Mouse (Mus musculus): Measurements from ENCODE around the gene Ubap1l. TPM values are rescaled to one million over a fixed set of nuclear protein-coding genes. Genes with fewer than 3 reads are reported as not detected.

The Ubap1l gene
- 0.05 and 0.08 TPM in 2 replicates for polyA plus RNA-seq (2012)

- no peak for TF ChIP-seq GATA1 (IDR thresholded peaks at IDR 0.05; ENCODE audit: low read length)
Measured at GRCm38 (mm10) chr9:65360641-65361448, at the start of gene Ubap1l. Gene Ubap1l, plus strand, starts transcription at chr9:65361041.

GRCm38 (mm10) chr9:65312669-65313357, 48.0 kb upstream of the Ubap1l start:
- TF ChIP-seq GATA1 (IDR thresholded peaks at IDR 0.05; ENCODE audit: low read length), result no peak

GRCm38 (mm10) chr9:65313846-65314245, 47.0 kb upstream of the Ubap1l start:
- no peak for TF ChIP-seq GATA1 (IDR thresholded peaks at IDR 0.05; ENCODE audit: low read length)

GRCm38 (mm10) chr9:65322255-65322900, 38.5 kb upstream of the Ubap1l start:
- no peak for TF ChIP-seq GATA1 (IDR thresholded peaks at IDR 0.05; ENCODE audit: low read length)

- TF ChIP-seq GATA1 (IDR thresholded peaks at IDR 0.05; ENCODE audit: low read length), result no peak
Measured at GRCm38 (mm10) chr9:65325971-65326370, 34.9 kb upstream of the Ubap1l start.

- no peak for TF ChIP-seq GATA1 (IDR thresholded peaks at IDR 0.05; ENCODE audit: low read length)
Measured at GRCm38 (mm10) chr9:65327371-65327770, 33.5 kb upstream of the Ubap1l start.

GRCm38 (mm10) chr9:65333958-65334357, 26.9 kb upstream of the Ubap1l start:
- TF ChIP-seq GATA1 (IDR thresholded peaks at IDR 0.05; ENCODE audit: low read length), result no peak

GRCm38 (mm10) chr9:65339146-65339545, 21.7 kb upstream of the Ubap1l start:
- no peak for TF ChIP-seq GATA1 (IDR thresholded peaks at IDR 0.05; ENCODE audit: low read length)

GRCm38 (mm10) chr9:65340414-65340813, 20.4 kb upstream of the Ubap1l start:
- no peak for TF ChIP-seq GATA1 (IDR thresholded peaks at IDR 0.05; ENCODE audit: low read length)

- TF ChIP-seq GATA1 (IDR thresholded peaks at IDR 0.05; ENCODE audit: low read length), result no peak
Measured at GRCm38 (mm10) chr9:65345854-65346475, 14.9 kb upstream of the Ubap1l start, which contains the start of gene Pdcd7. Gene Pdcd7, plus strand, starts transcription at chr9:65346104.

GRCm38 (mm10) chr9:65346476-65347111, 14.2 kb upstream of the Ubap1l start:
- no peak for TF ChIP-seq GATA1 (IDR thresholded peaks at IDR 0.05; ENCODE audit: low read length)

GRCm38 (mm10) chr9:65347112-65347850, 13.6 kb upstream of the Ubap1l start:
- TF ChIP-seq GATA1 (IDR thresholded peaks at IDR 0.05; ENCODE audit: low read length), result no peak

- TF ChIP-seq GATA1 (IDR thresholded peaks at IDR 0.05; ENCODE audit: low read length), result no peak
Measured at GRCm38 (mm10) chr9:65353251-65353650, 7.6 kb upstream of the Ubap1l start.

- no peak for TF ChIP-seq GATA1 (IDR thresholded peaks at IDR 0.05; ENCODE audit: low read length)
Measured at GRCm38 (mm10) chr9:65356561-65356960, 4.3 kb upstream of the Ubap1l start.

Measured in G1E-ER4 (cell line).